Mouse (Mus musculus) layer of hippocampus, adult 6 months (tissue): ENCODE results near the gene Usp49. TPM values are rescaled to one million over a fixed set of nuclear protein-coding genes. Genes with fewer than 3 reads are reported as not detected.

Experiments
- long read RNA-seq, 2 experiments: library from polyadenylated mRNA; unstranded; transcript quantifications; one replicate each; pipeline ENCODE4 v2.0.0; 2019 to 2020
- polyA plus RNA-seq: library from polyadenylated mRNA; unstranded; fragments of <200 nt; fragmentation: Nextera tagmentation; gene quantifications from 2 replicates; pipeline ENCODE4 v1.2.3, GENCODE M21; 2021

The Usp49 gene
- polyA plus RNA-seq = 3.9 and 4.8 TPM in 2 replicates
- long read RNA-seq, experiment 1, partial matches to known transcripts = 0 of 1 reads
- long read RNA-seq, experiment 1, other reads (novel, unspliced or antisense) = 1 of 1 reads
- long read RNA-seq, experiment 2, partial matches to known transcripts = 0 of 3 reads
- long read RNA-seq, experiment 2, other reads (novel, unspliced or antisense) = 2 of 3 reads

DNA sequence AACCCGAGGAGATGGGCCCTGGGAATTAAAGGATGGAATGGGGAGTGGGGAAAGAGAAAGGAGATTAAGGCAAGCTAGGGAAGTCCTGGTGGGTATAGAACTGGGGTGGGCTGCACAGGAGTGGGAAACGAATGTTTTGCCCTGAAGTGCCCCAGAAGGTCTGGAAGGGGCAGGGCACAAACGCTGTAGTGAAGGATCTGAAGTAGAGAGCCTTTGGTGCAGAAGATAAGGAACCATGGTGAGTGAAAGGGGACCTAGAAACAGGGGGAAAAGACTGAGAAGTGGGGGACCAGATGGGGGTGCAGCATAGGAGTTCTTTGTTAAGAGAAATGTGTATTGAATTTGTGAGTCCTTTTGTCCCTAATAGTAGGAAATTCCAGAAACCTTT, at the start of gene Usp49:
Usp49 (plus strand) TSS at position 13 of the 388 bp plus-strand sequence.

DNA sequence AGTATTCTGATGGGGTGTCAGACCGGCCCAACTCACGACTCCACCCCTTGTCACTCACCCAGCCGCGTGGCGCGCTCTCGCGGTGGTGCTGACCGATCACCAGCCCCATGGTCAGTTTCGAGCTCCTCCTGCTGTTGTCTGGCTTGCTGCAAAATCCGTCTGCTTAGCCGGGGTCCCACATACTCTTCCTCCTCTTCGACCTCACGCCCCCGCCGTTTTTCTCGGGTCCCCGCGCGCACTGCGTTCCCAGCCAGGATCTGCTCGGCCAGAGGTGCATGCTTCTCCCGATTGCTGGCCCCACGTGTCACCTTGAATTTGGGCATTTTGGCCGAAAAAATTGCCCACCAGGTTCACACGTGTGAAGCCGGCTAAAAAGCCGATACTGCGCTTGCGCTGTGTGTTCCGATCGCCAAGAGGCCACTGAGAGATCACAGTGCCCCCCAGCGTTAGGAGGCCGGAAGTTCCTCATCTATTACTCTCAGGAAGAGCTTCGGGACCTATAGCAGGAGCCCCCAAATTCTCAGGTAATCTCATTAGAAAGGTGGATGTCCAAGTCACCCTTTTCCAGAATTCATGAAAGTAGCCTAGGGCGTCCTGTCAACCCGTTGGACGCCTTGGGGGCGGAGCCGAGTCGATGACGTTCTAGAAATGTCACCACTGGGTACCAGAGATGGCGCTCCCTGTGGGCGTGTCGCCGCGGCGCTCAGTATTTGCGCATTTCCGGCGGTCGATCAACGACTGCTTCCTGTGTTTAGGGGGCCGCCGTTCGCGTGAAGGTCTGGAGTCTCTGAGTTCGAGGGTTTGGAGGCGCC, 19.4 kb upstream of the Usp49 start, which contains the start of the genes Bysl, Med20 and Gm20517:
Bysl (minus strand) TSS at position 644 of the 812 bp plus-strand sequence.
Med20 (plus strand) TSS at position 734 of the 812 bp plus-strand sequence.
Gm20517 (plus strand) TSS at position 741 of the 812 bp plus-strand sequence.

DNA sequence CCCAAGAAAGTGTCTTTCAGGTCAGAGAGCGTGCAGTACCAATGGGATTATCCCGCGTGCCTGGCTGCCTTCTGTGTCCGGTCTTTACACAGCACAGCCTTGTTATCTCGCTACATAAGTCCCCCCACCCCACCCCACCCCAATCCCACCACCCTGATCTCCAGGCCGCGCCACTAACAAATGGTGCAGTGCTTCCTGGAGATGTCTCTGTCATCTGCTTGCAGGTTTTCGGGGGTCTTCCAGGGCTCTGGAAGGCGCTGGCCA, 57.8 kb downstream of the Usp49 start, which contains the start of gene Tomm6:
Tomm6 (minus strand) TSS at position 43 of the 264 bp plus-strand sequence.

DNA sequence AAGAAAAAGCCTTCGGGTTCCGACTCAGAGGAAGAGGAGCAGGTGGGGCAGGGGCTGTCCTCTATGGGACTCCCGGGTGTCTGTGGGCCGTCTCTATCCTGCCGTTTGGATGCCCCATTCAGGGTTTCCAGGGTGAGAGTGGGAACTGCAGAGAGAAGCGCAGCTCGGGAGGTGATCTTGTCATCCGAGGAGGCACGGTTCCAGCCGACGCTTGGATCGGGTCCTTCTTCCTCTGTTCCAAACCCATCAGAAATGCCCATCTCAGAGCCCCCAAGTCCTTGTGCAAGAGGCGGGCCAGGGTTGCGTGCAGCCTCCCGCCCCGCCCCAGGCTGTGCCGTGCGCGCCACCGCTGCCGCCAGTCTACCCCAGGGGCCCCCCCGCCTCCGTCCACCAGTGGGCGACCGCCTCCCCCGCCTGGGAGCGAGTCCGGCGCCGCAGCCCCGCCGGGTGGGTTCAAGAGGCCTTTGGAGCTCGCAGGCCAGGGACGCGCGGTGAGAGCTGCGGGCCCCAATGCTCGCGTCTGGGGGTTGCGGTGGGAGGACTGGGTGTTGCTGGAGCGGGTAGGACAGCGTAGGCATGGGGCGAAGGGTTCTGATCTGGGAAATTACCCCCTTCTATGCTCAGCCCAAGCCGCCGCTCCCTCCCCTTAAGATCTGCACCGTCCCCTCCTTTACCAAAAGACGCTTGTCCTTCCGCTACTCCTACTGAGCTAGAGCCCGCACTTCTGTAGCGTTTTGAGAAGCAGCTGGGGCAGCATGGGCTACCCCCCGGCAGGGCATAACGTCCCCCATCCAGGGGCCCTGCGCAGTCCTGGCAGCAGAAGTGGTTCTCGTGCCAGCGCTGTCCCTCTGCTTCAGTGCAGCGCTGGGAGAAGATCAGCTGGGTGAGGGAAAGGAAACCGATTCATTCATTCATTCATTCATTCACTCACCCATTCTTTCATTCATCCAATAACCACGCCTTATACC, 58.4 kb downstream of the Usp49 start, which contains the start of gene Frs3:
Frs3 (plus strand) TSS at position 423 of the 968 bp plus-strand sequence.

DNA sequence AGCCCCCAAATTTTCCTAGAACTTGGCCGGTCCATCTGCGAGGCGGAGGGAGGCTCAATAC, 63.8 kb downstream of the Usp49 start, which contains the start of gene Gm21981:
Gm21981 (minus strand) TSS at position 14 of the 61 bp plus-strand sequence.

DNA sequence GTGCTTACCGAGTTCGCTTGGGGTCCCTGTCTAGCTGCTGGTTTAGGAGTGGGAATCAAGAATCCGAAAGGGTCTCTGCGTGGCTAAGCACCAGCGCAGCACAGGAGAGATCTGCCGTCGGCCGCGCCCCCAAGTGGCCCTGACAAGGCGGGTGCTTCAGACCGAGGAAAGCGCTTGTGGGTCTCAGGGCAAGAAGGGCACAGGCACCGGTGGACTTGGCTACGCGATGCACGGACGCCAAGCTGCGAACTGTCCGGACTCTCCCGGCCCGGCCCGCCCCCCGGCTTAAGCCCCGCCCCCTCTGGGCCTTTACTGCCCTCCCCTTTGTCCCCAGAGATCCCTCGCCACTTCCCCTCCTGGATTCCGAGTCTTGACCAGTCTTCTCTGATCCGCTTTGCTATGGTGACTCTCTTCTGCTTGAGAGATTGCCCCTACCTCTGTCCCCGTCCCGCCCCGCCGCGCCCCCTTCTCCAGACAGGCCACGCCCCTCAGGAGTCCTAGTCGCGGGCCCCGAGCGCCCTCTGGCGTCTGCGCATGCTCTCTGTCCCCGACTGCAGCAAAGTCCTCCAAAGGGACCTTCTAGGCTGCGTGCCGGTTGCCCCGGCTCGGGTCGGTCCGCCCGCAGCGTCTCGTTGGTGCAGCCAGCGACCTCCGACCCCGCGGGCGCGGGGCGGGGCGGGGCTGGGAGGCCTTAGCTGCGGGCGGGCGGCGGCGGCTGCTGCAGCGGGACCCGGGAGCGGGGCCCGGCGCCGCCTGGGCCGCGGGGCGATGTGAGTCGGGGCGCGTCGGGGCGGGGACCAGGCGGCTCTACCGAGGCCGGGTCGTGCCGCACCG, 64.2 kb downstream of the Usp49 start, which contains the start of gene Prickle4:
Prickle4 (minus strand) TSS at position 234 of the 834 bp plus-strand sequence.

DNA sequence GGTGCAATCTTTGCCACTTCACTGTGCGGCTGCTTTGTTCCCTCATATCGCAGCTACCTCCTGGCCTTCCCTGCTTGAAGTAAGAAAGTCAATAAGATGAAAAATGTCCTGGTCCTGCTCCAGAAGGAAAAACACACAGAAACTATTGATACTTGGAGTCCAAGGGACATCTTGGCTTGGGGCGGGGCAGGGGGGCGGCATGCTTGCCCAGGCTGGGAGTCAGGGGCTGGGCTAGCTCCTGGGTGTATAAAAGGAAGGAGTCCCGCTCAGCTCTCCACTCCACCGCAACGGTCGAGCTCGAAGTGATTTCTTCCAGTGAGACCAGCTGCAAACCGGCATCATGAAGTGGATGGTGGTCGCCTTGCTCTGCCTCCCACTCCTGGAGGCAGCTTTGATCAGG, 96.1 kb downstream of the Usp49 start, which contains the start of gene Pgc:
Pgc (plus strand) TSS at position 277 of the 400 bp plus-strand sequence.

Other genes starting within 250 kb of the Usp49 start
- 0.08 and 0.21 TPM in 2 replicates for gene Guca1b, start 245.3 kb upstream of the Usp49 start, polyA plus RNA-seq
- gene Guca1a, start 230.1 kb upstream of the Usp49 start, polyA plus RNA-seq = 1.2 and 1.3 TPM in 2 replicates
- 0.09 TPM in 1 of 2 replicates, not detected in the other for gene AI661453, start 194.1 kb upstream of the Usp49 start, polyA plus RNA-seq
- 0.19 and 0.28 TPM in 2 replicates for gene 1700001C19Rik, start 193.3 kb upstream of the Usp49 start, polyA plus RNA-seq
- 6.0 and 6.4 TPM in 2 replicates for gene Taf8, start 128.4 kb upstream of the Usp49 start, polyA plus RNA-seq
- 45.7 and 49.1 TPM in 2 replicates for gene Ccnd3, start 125.6 kb upstream of the Usp49 start, polyA plus RNA-seq
- 15.7 TPM in 2 replicates for gene Bysl, start 19.2 kb upstream of the Usp49 start, polyA plus RNA-seq
- 14.8 and 15.8 TPM in 2 replicates for gene Med20, start 19.1 kb upstream of the Usp49 start, polyA plus RNA-seq
- gene Gm20517, start 19.1 kb upstream of the Usp49 start, polyA plus RNA-seq = 6.4 and 6.7 TPM in 2 replicates
- 347 and 374 TPM in 2 replicates for gene Tomm6, start 57.7 kb downstream of the Usp49 start, polyA plus RNA-seq
- gene Frs3, start 58.3 kb downstream of the Usp49 start, polyA plus RNA-seq = 9.0 and 11.4 TPM in 2 replicates
- gene Gm21981, start 63.8 kb downstream of the Usp49 start, polyA plus RNA-seq = 1.0 TPM in 2 replicates
- gene Prickle4, start 64.0 kb downstream of the Usp49 start, polyA plus RNA-seq = 0.36 TPM in 1 of 2 replicates, not detected in the other
- gene Pgc, start 96.2 kb downstream of the Usp49 start, polyA plus RNA-seq = not detected in 2 replicates
- gene Tfeb, start 106.3 kb downstream of the Usp49 start, polyA plus RNA-seq = 3.7 and 3.8 TPM in 2 replicates
- gene Mdfi, start 204.0 kb downstream of the Usp49 start, polyA plus RNA-seq = not detected in 2 replicates